Mouse (Mus musculus) erythroblast, embryonic 14.5 days (primary cell): Measurements from ENCODE around the gene Acad12.

Source experiments
- GATA1 ChIP-seq: IDR thresholded peaks from 2 replicates; pipeline ENCODE4 v1.6.1; 2012; ENCODE audit warnings: low read length, inconsistent platforms, mixed read lengths
- TAL1 ChIP-seq: IDR thresholded peaks from 3 replicates; pipeline ENCODE4 v1.6.1; 2012; ENCODE audit warnings: low read length, inconsistent platforms, mixed read lengths

GRCm38 (mm10) chr5:121597991-121598537 is 20.7 kb downstream of the Acad12 start:
- no peak for TF ChIP-seq TAL1
- TF ChIP-seq GATA1: no peak
